Mouse (Mus musculus): ENCODE measurements around the gene Cdc42ep4.
A peak's percentile ranks its signal among the peaks of the same experiment; 100 is the strongest.

Gene Cdc42ep4

GRCm38 (mm10) chr11:113725235-113726048 lies 26.2 kb downstream of the Cdc42ep4 start:
- DNase-seq (ENCODE audit: low read depth in 1 of 2, low spot score in 2 of 2): no peak

DNA sequence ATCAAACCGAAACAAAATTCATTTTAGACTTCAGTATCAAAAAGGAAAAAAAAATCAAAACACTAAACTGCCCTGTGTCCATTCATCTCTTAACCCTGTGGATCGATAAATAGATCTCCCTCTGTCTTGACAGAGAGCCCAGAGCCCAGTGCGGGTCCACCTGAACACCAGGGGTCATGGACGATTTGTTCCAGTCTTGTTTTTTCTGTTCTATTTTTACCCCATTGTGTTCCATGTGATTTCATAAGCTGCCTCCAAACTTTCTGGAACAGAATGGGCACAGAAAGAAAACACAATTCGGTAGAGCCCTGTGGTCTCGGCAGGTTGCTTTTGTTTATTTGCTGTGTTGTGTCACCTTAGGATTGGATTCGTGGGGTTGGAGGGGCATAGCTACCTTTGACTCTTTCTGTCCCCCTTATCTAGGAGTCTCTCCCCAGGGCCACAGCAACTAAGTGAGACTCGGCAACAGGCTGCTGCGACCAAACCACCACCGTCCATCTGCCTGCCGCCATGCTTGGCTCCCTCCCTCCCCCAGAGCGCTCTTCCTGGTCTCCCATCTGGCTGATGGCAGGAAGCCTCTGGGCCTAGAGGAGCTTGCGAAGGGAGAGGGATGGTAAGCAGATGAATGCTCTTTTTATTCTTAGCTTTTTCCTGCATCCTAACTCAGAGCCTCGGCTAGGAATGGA lies 29.1 kb downstream of the Cdc42ep4 start:
- no peak for DNase-seq (ENCODE audit: low read depth in 1 of 2, low spot score in 2 of 2)

- DNase-seq (ENCODE audit: low read depth in 1 of 2, low spot score in 2 of 2): no peak
Observed at GRCm38 (mm10) chr11:113717767-113718424, 33.8 kb downstream of the Cdc42ep4 start.

GRCm38 (mm10) chr11:113716132-113716531 lies 35.5 kb downstream of the Cdc42ep4 start:
- no peak for DNase-seq (ENCODE audit: low read depth in 1 of 2, low spot score in 2 of 2)

GRCm38 (mm10) chr11:113715078-113715674 lies 36.5 kb downstream of the Cdc42ep4 start:
- no peak for DNase-seq (ENCODE audit: low read depth in 1 of 2, low spot score in 2 of 2)

- DNase-seq (ENCODE audit: low read depth in 1 of 2, low spot score in 2 of 2): no peak
Observed at GRCm38 (mm10) chr11:113711061-113711460, 40.6 kb downstream of the Cdc42ep4 start.

GRCm38 (mm10) chr11:113710257-113710777 lies 41.4 kb downstream of the Cdc42ep4 start:
- DNase-seq (ENCODE audit: low read depth in 1 of 2, low spot score in 2 of 2): no peak

- DNase-seq (ENCODE audit: low read depth in 1 of 2, low spot score in 2 of 2): no peak
Observed at GRCm38 (mm10) chr11:113709731-113710256, 41.9 kb downstream of the Cdc42ep4 start, which contains the start of gene Cpsf4l. Gene Cpsf4l, minus strand, starts transcription at chr11:113710017.

GRCm38 (mm10) chr11:113709272-113709671 lies 42.4 kb downstream of the Cdc42ep4 start:
- no peak for DNase-seq (ENCODE audit: low read depth in 1 of 2, low spot score in 2 of 2)

GRCm38 (mm10) chr11:113708629-113709213 lies 43.0 kb downstream of the Cdc42ep4 start:
- DNase-seq (ENCODE audit: low read depth in 1 of 2, low spot score in 2 of 2): no peak

DNA sequence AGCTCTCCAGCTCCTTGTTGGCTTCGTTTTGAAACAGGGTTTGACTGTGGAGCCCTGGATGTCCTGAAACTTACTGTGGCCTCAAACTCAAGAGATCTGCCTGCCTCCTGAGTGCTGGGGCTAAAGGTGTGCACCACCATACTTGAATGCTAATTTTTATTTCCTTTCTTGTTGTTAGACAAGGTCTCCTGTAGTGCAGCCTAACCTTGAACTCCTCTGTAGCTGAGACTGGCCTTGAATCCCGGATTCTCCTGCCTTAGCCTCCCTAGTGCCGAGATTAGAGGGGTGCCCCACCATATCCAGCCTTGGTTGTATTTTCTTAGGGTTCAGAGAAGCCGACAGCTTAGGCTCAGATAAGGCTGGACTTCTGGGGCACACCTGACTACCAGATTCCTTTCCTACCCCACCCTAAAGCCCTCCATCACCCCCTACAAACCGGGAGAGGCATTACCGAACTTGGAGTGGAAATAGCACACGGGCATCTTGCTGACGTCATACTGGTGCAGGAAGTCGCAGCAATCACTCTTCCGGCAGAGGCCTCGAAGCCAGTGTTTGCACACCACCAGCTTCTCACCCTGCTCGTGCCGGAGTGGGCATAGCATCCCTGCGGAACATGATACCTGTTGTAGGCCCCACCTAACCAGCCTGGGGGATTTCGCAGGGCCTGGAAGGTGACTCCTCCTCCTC lies 45.6 kb downstream of the Cdc42ep4 start:
- no peak for DNase-seq (ENCODE audit: low read depth in 1 of 2, low spot score in 2 of 2)

- DNase-seq (ENCODE audit: low read depth in 1 of 2, low spot score in 2 of 2): peak in 1 of 2 experiments; percentile 53
Observed at GRCm38 (mm10) chr11:113703758-113704157, 47.9 kb downstream of the Cdc42ep4 start.

- DNase-seq (ENCODE audit: low read depth in 1 of 2, low spot score in 2 of 2): no peak
Observed at GRCm38 (mm10) chr11:113699643-113700042, 52.0 kb downstream of the Cdc42ep4 start.

DNA sequence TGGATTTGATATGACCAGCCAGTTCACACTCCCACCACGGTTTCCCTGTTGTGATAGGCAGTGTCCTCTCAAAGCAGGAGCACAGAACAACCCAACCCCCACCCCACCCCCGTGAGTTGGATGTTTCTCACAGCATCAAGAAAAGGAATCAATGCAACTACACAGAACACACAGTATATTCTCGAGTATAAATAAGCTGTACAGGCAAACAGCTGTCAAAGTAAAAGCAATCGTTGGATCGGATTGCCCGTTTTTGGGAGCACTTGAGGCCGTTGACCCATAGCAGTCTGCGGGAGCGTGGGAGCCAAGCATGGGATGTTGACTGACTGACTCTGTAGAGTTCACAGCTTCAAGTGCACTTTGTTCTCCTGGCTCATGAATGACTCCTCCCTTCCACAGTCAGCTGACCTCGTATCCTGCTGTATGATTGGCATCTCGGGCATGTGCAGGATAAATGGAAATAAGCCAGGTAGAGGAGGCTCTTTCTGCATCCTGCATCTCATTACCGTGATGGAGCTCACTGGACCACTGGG lies 53.6 kb downstream of the Cdc42ep4 start:
- no peak for DNase-seq (ENCODE audit: low read depth in 1 of 2, low spot score in 2 of 2)

GRCm38 (mm10) chr11:113697571-113697970 lies 54.1 kb downstream of the Cdc42ep4 start:
- DNase-seq (ENCODE audit: low read depth in 1 of 2, low spot score in 2 of 2): no peak

DNA sequence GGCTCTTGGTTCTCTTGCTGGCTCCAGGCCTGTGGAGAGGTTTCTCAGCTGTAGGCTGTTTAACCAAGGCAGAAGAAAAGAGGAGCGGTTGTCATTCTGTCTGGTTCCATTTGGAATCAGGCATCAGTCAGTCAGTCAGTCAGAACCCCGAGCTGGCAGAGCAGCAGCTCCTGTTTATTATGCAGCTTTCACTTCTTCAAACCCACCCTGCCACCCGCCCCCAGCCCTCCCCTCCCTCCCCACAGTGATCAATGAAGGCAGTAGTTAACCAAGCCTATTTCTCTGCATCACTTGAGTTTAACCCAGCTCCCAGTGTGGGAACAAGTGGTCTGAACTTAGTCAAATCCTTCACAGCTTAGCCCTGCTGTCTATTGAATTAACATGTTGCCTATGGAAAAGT lies 59.8 kb downstream of the Cdc42ep4 start:
- no peak for DNase-seq (ENCODE audit: low read depth in 1 of 2, low spot score in 2 of 2)

DNA sequence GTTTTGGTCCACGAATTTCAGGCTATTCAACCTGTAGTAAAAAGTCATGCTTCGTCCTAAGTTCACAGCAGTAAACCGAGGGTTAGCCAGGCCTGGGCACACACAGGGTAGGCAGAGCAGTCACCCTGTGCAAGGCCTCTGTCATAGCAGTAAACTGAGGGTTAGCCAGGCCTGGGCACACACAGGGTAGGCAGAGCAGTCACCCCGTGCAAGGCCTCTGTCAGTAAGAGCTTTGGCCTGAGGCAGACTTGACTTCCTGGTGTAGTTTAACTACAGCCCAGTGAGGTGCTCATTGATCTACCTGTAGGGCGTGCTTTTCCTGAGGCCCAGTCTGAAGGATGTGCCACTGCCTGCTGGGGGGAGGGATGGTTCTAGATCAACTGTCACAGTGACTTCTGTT lies 60.4 kb downstream of the Cdc42ep4 start:
- no peak for DNase-seq (ENCODE audit: low read depth in 1 of 2, low spot score in 2 of 2)

DNA sequence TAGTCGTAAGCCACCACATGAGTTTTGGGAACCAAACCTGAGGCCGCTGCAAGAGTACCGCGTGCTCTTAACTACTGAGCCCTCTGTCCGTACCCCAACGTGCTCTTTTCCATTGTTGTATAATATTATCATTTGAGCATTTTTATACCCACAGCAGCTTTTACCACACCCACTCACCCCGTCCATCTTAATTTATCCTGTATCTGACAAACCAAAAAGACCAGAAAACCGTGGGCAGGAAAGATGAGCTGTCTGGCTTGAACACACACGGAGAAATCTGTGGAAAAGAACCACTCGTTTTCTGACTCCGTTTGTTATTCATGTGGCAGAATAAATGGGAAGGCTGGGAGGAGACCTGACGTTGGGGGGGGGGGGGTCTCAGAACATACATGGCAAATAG lies 61.2 kb downstream of the Cdc42ep4 start:
- no peak for DNase-seq (ENCODE audit: low read depth in 1 of 2, low spot score in 2 of 2)

DNA sequence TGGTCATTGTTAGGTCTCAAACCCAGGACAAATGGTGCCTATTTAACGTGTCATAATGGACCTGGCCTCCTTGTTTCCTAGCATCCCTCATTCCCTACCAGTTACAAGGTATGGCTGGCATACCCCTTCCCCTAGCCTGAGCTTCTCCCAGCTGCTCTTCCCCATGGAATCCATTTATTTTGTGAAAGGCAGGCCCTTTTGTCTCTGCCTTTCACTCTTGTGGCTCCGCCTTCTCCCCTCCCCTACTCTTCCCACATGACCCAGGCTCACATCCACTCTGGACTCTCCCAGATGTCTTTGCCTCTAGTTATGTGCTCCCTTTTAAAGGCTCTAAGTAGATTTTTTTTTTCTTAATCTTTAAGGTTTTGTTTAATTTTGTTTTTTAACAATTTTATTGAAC lies 64.7 kb downstream of the Cdc42ep4 start:
- DNase-seq (ENCODE audit: low read depth in 1 of 2, low spot score in 2 of 2): no peak
